Mouse (Mus musculus) MEL (cell line): ENCODE results near the gene Gnao1. TPM values are rescaled to one million over a fixed set of nuclear protein-coding genes. Genes with fewer than 3 reads are reported as not detected.

Experiments used
- DNase-seq: peaks from one replicate; pipeline ENCODE4 v3.0.0; 2011; ENCODE audit warnings: low read depth, low spot score
- H3K27ac ChIP-seq: 2 replicates; pipeline ENCODE4 v1.5.1; 2012; ENCODE audit warnings: low read depth, mild to moderate bottlenecking, control low read depth, low read length, moderate library complexity; ENCODE audit not compliant: control insufficient read depth
- H3K27me3 ChIP-seq, 2 experiments: fragments of 150-350 bp in 1 of 2; sonication (generic) in 1 of 2; 2 replicates each; pipeline ENCODE4 v1.6.1; 2012; ENCODE audit warnings: low read length in 2 of 2, mild to moderate bottlenecking in 2 of 2, improper control_type of control experiment in 1 of 2, moderate library complexity in 1 of 2; ENCODE audit not compliant: insufficient read depth in 2 of 2, control insufficient read depth in 1 of 2
- H3K36me3 ChIP-seq, 2 experiments: 2 replicates each; pipeline ENCODE4 v1.6.1; 2012 to 2014; ENCODE audit warnings: low read length in 2 of 2, improper control_type of control experiment in 1 of 2, inconsistent platforms in 1 of 2, mild to moderate bottlenecking in 1 of 2; ENCODE audit not compliant: insufficient read depth in 2 of 2, control insufficient read depth in 1 of 2
- H3K4me1 ChIP-seq, 2 experiments: fragments of 150-350 bp in 1 of 2; sonication (generic) in 1 of 2; 2 replicates each; pipeline ENCODE4 v1.6.1; 2012; ENCODE audit warnings: low read length in 2 of 2, improper control_type of control experiment in 1 of 2, mild to moderate bottlenecking in 1 of 2; ENCODE audit not compliant: insufficient read depth in 2 of 2, control insufficient read depth in 1 of 2
- H3K4me3 ChIP-seq, 2 experiments: fragments of 150-350 bp in 1 of 2; sonication (generic) in 1 of 2; 2 replicates each; pipeline ENCODE4 v1.5.1; 2012; ENCODE audit warnings: low read depth in 2 of 2, low read length in 2 of 2, mild to moderate bottlenecking in 2 of 2, moderate library complexity in 2 of 2, control low read depth in 1 of 2, improper control_type of control experiment in 1 of 2; ENCODE audit not compliant: control insufficient read depth in 1 of 2, insufficient read depth in 1 of 2
- H3K79me2 ChIP-seq: 2 replicates; pipeline ENCODE4 v1.6.1; 2012; ENCODE audit warnings: mild to moderate bottlenecking, low read length, moderate library complexity; ENCODE audit not compliant: control insufficient read depth, poor library complexity, insufficient read depth
- H3K9ac ChIP-seq: 2 replicates; pipeline ENCODE4 v1.6.1; 2012; ENCODE audit warnings: low read depth, mild to moderate bottlenecking, control low read depth, low read length, moderate library complexity; ENCODE audit not compliant: control insufficient read depth, poor library complexity, severe bottlenecking
- H3K9me3 ChIP-seq: fragments of 150-350 bp; sonication (generic); replicated peaks from 2 replicates; pipeline ENCODE4 v1.6.1; 2012; ENCODE audit warnings: mild to moderate bottlenecking, low read length, improper control_type of control experiment, moderate library complexity; ENCODE audit not compliant: insufficient read depth
- CHD1 ChIP-seq: IDR thresholded peaks from 2 replicates; pipeline ENCODE4 v1.6.1; 2012; ENCODE audit warnings: low read depth, mild to moderate bottlenecking, inconsistent platforms, low read length, improper control_type of control experiment
- E2F4 ChIP-seq: IDR thresholded peaks from 2 replicates; pipeline ENCODE4 v1.6.1; 2011; ENCODE audit warnings: low read depth, low read length, improper control_type of control experiment, borderline replicate concordance
- EP300 ChIP-seq, 2 experiments: IDR thresholded peaks; 2 replicates each; pipeline ENCODE4 v1.6.1; 2011; ENCODE audit warnings: improper control_type of control experiment in 2 of 2, low read length in 2 of 2, low read depth in 1 of 2, mild to moderate bottlenecking in 1 of 2
- ETS1 ChIP-seq: IDR thresholded peaks from 2 replicates; pipeline ENCODE4 v1.6.1; 2012; ENCODE audit warnings: low read depth, mild to moderate bottlenecking, inconsistent platforms, low read length, improper control_type of control experiment, moderate library complexity
- GABPA ChIP-seq: IDR thresholded peaks from 2 replicates; pipeline ENCODE4 v1.6.1; 2012; ENCODE audit warnings: low read depth, mild to moderate bottlenecking, inconsistent platforms, low read length, improper control_type of control experiment, moderate library complexity
- GATA1 ChIP-seq: IDR thresholded peaks from 2 replicates; pipeline ENCODE4 v1.6.1; 2011; ENCODE audit warnings: low read depth, low read length, improper control_type of control experiment
- KAT2A ChIP-seq: conservative IDR thresholded peaks from 2 replicates; pipeline ENCODE4 v1.6.1; 2012; ENCODE audit warnings: low read depth, low read length, improper control_type of control experiment, inconsistent platforms
- MAFK ChIP-seq: IDR thresholded peaks from 2 replicates; pipeline ENCODE4 v1.6.1; 2011; ENCODE audit warnings: low read depth, mild to moderate bottlenecking, low read length, improper control_type of control experiment, borderline replicate concordance
- MAZ ChIP-seq: IDR thresholded peaks from 2 replicates; pipeline ENCODE4 v1.6.1; 2012; ENCODE audit warnings: low read depth, mild to moderate bottlenecking, inconsistent platforms, low read length, improper control_type of control experiment
- MYC ChIP-seq: IDR thresholded peaks from 2 replicates; pipeline ENCODE4 v1.6.1; 2011; ENCODE audit warnings: low read depth, mild to moderate bottlenecking, low read length, improper control_type of control experiment, moderate library complexity
- NELFE ChIP-seq: IDR thresholded peaks from 2 replicates; pipeline ENCODE4 v1.6.1; 2011; ENCODE audit warnings: low read depth, low read length, improper control_type of control experiment
- NRF1 ChIP-seq: IDR thresholded peaks from 2 replicates; pipeline ENCODE4 v1.6.1; 2014; ENCODE audit warnings: low read depth, mild to moderate bottlenecking, inconsistent platforms, low read length, improper control_type of control experiment, moderate library complexity; ENCODE audit not compliant: poor library complexity, insufficient read depth, severe bottlenecking
- POLR2AphosphoS2 ChIP-seq: IDR thresholded peaks from 2 replicates; pipeline ENCODE4 v1.6.1; 2011; ENCODE audit warnings: low read length, improper control_type of control experiment
- POLR2AphosphoS5 ChIP-seq: IDR thresholded peaks from 2 replicates; pipeline ENCODE4 v1.6.1; 2012; ENCODE audit warnings: low read depth, borderline replicate concordance, mild to moderate bottlenecking, inconsistent platforms, low read length, moderate library complexity, mixed read lengths
- RCOR1 ChIP-seq: IDR thresholded peaks from 2 replicates; pipeline ENCODE4 v1.6.1; 2012; ENCODE audit warnings: low read depth, mild to moderate bottlenecking, inconsistent platforms, low read length, improper control_type of control experiment
- SIN3A ChIP-seq: IDR thresholded peaks from 2 replicates; pipeline ENCODE4 v1.6.1; 2012; ENCODE audit warnings: low read length, improper control_type of control experiment, inconsistent platforms
- SMC3 ChIP-seq: IDR thresholded peaks from 2 replicates; pipeline ENCODE4 v1.6.1; 2011; ENCODE audit warnings: low read depth, low read length, improper control_type of control experiment
- TAL1 ChIP-seq: IDR thresholded peaks from 2 replicates; pipeline ENCODE4 v1.6.1; 2012; ENCODE audit warnings: mild to moderate bottlenecking, inconsistent platforms, low read length, moderate library complexity, mixed read lengths
- TBP ChIP-seq: IDR thresholded peaks from 2 replicates; pipeline ENCODE4 v1.8.0; 2011; ENCODE audit warnings: low read depth, low read length, improper control_type of control experiment
- TCF12 ChIP-seq: IDR thresholded peaks from 2 replicates; pipeline ENCODE4 v1.6.1; 2014; ENCODE audit warnings: low read depth, mild to moderate bottlenecking, inconsistent platforms, low read length, improper control_type of control experiment, moderate library complexity
- UBTF ChIP-seq: IDR thresholded peaks from 2 replicates; pipeline ENCODE4 v1.6.1; 2012; ENCODE audit warnings: low read depth, mild to moderate bottlenecking, inconsistent platforms, low read length, improper control_type of control experiment, moderate library complexity, borderline replicate concordance; ENCODE audit not compliant: insufficient read depth
- USF1 ChIP-seq: IDR thresholded peaks from 2 replicates; pipeline ENCODE4 v1.6.1; 2014; ENCODE audit warnings: low read depth, mild to moderate bottlenecking, inconsistent platforms, low read length, improper control_type of control experiment, moderate library complexity
- ZNF384 ChIP-seq: IDR thresholded peaks from 2 replicates; pipeline ENCODE4 v1.6.1; 2012; ENCODE audit warnings: low read depth, mild to moderate bottlenecking, inconsistent platforms, low read length, improper control_type of control experiment
- polyA plus RNA-seq, 2 experiments: library from polyadenylated mRNA; stranded (reverse) in 1 of 2; unstranded in 1 of 2; fragments of >175 nt in 1 of 2; fragments of >200 nt in 1 of 2; gene quantifications; 2 replicates each; pipeline versions ENCODE4 v1.2.1 to v1.2.4; 2012; ENCODE audit warnings: low replicate concordance in 2 of 2, low read depth in 1 of 2; ENCODE audit not compliant: insufficient read length in 2 of 2, insufficient read depth in 1 of 2, missing spikeins in 1 of 2
- total RNA-seq: library from RNA; depleted of rRNA; stranded (reverse); fragments of 300-350 nt; gene quantifications from 2 replicates; pipeline ENCODE4 v1.2.3, GENCODE M21; 2012

The Gnao1 gene
- total and polyA plus RNA-seq, 3 experiments: 0.03 TPM; not detected in 2

- Histone ChIP-seq H3K4me1 (no peaks in the 10 kb centered on the region), H3K9ac (no peak overlapping the region), H3K79me2 (no peaks in the 10 kb centered on the region), H3K4me3 (no peak overlapping the region), H3K27ac (no peak overlapping the region), H3K27me3 (no peaks in the 10 kb centered on the region), H3K9me3 (no peaks in the 10 kb centered on the region)
- TF ChIP-seq EP300 (IDR thresholded peaks at IDR 0.05; ENCODE audit: low read depth in 1 of 2, low read length in 2 of 2): no peak
- TF ChIP-seq ETS1: no peak
- no peak for TF ChIP-seq TCF12
- TF ChIP-seq NRF1: no peak
- no peak for TF ChIP-seq SIN3A
- no peak for TF ChIP-seq POLR2AphosphoS5
- TF ChIP-seq E2F4: no peak
- TF ChIP-seq MAZ: no peak
- no peak for TF ChIP-seq UBTF
- TF ChIP-seq MYC: no peak
- no peak for TF ChIP-seq KAT2A
- no peak for TF ChIP-seq ZNF384
- TF ChIP-seq USF1: no peak
- TF ChIP-seq RCOR1: no peak
- no peak for TF ChIP-seq POLR2AphosphoS2
- TF ChIP-seq TBP: no peak
- TF ChIP-seq, all 39 proteins: peak for 0
- H3K36me3 ChIP-seq: no peaks in the 10 kb centered on the region
- DNase-seq: no peak
Measured at GRCm38 (mm10) chr8:93825317-93825716, 15.6 kb downstream of the Gnao1 start.

- DNase-seq: no peak
- no peaks in the 10 kb centered on the region for H3K4me1 ChIP-seq
- H3K4me3 ChIP-seq: no peak overlapping the region
- H3K9ac ChIP-seq: no peak overlapping the region
- TF ChIP-seq GABPA: no peak
- TF ChIP-seq ZNF384: no peak
- no peak for TF ChIP-seq TAL1
- no peak for TF ChIP-seq NELFE
- TF ChIP-seq SMC3: no peak
- TF ChIP-seq TBP: no peak
- TF ChIP-seq E2F4: no peak
- TF ChIP-seq USF1: no peak
- no peak for TF ChIP-seq GATA1
- TF ChIP-seq KAT2A: no peak
- TF ChIP-seq POLR2AphosphoS5: no peak
- TF ChIP-seq SIN3A: no peak
- no peak for TF ChIP-seq UBTF
- TF ChIP-seq POLR2AphosphoS2: no peak
- TF ChIP-seq MYC: no peak
- no peak for TF ChIP-seq CHD1
- TF ChIP-seq MAFK: no peak
- TF ChIP-seq, all 39 proteins: peak for 0
- Histone ChIP-seq H3K27ac (no peak overlapping the region), H3K36me3 (no peaks in the 10 kb centered on the region), H3K27me3 (no peaks in the 10 kb centered on the region), H3K79me2 (no peaks in the 10 kb centered on the region), H3K9me3 (no peaks in the 10 kb centered on the region)
Measured at GRCm38 (mm10) chr8:93830626-93831025, 20.9 kb downstream of the Gnao1 start.
